Mouse (Mus musculus): ENCODE measurements around the gene Sept1. TPM values are rescaled to one million over a fixed set of nuclear protein-coding genes. Genes with fewer than 3 reads are reported as not detected.
A peak's percentile ranks its signal among the peaks of the same experiment; 100 is the strongest.

Gene Sept1
- polyA plus RNA-seq, 1 experiment from 2014 or later: 30.1 TPM

GRCm38 (mm10) chr7:127225147-127225995, 7.6 kb downstream of the Sept1 start:
- Histone ChIP-seq H3K36me3 (peaks cover 16% of the 10 kb centered on the region), H3K27me3 (replicated peaks) (no peaks in the 10 kb centered on the region), H3K9ac (no peak overlapping the region), H3K4me3 (no peak overlapping the region), H3K9me3 (no peaks in the 10 kb centered on the region), H3K4me2 (replicated peaks) (no peak overlapping the region), H3K4me1 (peaks cover 6% of the 10 kb centered on the region), H3K27ac (no peak overlapping the region)
- ATAC-seq (ENCODE audit: low FRiP score, low read depth): no peak
- WGBS: 90% methylated on average over 11 of the region's 11 CpGs

GRCm38 (mm10) chr7:127224616-127225015, 8.3 kb downstream of the Sept1 start:
- Histone ChIP-seq H3K4me2 (replicated peaks) (no peak overlapping the region), H3K27ac (no peak overlapping the region), H3K9ac (no peak overlapping the region), H3K36me3 (peaks cover 9% of the 10 kb centered on the region), H3K4me1 (no peaks in the 10 kb centered on the region), H3K27me3 (replicated peaks) (no peaks in the 10 kb centered on the region), H3K9me3 (no peaks in the 10 kb centered on the region), H3K4me3 (no peak overlapping the region)
- 93% methylated on average over 6 of the region's 6 CpGs for WGBS
- ATAC-seq (ENCODE audit: low FRiP score, low read depth): no peak

GRCm38 (mm10) chr7:127223515-127224478, 9.1 kb downstream of the Sept1 start:
- Histone ChIP-seq H3K9ac (no peak overlapping the region), H3K4me3 (no peak overlapping the region), H3K27ac (no peak overlapping the region), H3K9me3 (no peaks in the 10 kb centered on the region), H3K27me3 (replicated peaks) (no peaks in the 10 kb centered on the region), H3K4me2 (replicated peaks) (no peak overlapping the region), H3K36me3 (peaks cover 2% of the 10 kb centered on the region; the same call in 1 of the 2 replicates), H3K4me1 (no peaks in the 10 kb centered on the region)
- no peak for ATAC-seq (ENCODE audit: low FRiP score, low read depth)
- 90% methylated on average over 6 of the region's 6 CpGs for WGBS

GRCm38 (mm10) chr7:127223106-127223505, 9.8 kb downstream of the Sept1 start:
- H3K4me3 ChIP-seq: no peak overlapping the region
- WGBS: 97% methylated on average over 3 of the region's 3 CpGs
- H3K36me3 ChIP-seq: peaks cover 2% of the 10 kb centered on the region; the same call in 1 of the 2 replicates
- no peak overlapping the region for H3K4me2 ChIP-seq (replicated peaks)
- H3K27me3 ChIP-seq (replicated peaks): no peaks in the 10 kb centered on the region
- H3K27ac ChIP-seq: no peak overlapping the region
- H3K4me1 ChIP-seq: no peaks in the 10 kb centered on the region
- no peak overlapping the region for H3K9ac ChIP-seq
- no peak for ATAC-seq (ENCODE audit: low FRiP score, low read depth)
- H3K9me3 ChIP-seq: no peaks in the 10 kb centered on the region

- H3K27me3 ChIP-seq (replicated peaks): no peaks in the 10 kb centered on the region
- ATAC-seq (ENCODE audit: low FRiP score, low read depth): no peak
- H3K9ac ChIP-seq: no peak overlapping the region
- no peaks in the 10 kb centered on the region for H3K9me3 ChIP-seq
- 81% methylated on average over 6 of the region's 6 CpGs for WGBS
- no peaks in the 10 kb centered on the region for H3K4me1 ChIP-seq
- no peak overlapping the region for H3K27ac ChIP-seq
- no peak overlapping the region for H3K4me3 ChIP-seq
- no peak overlapping the region for H3K4me2 ChIP-seq (replicated peaks)
- peaks cover 2% of the 10 kb centered on the region; the same call in 1 of the 2 replicates for H3K36me3 ChIP-seq
Measured at GRCm38 (mm10) chr7:127220440-127220839, 12.5 kb downstream of the Sept1 start.

GRCm38 (mm10) chr7:127218670-127219069, 14.3 kb downstream of the Sept1 start:
- Histone ChIP-seq H3K4me1 (no peaks in the 10 kb centered on the region; the same call in 1 of the 2 replicates), H3K27me3 (replicated peaks) (0 out of 2 replicates have a peak, but pooled peaks cover 10% of the 10 kb centered on the region), H3K4me2 (replicated peaks) (no peak overlapping the region), H3K4me3 (no peak overlapping the region), H3K36me3 (peaks cover 2% of the 10 kb centered on the region; the same call in 1 of the 2 replicates), H3K9ac (no peak overlapping the region), H3K27ac (no peak overlapping the region), H3K9me3 (no peaks in the 10 kb centered on the region)
- 94% methylated on average over 4 of the region's 4 CpGs for WGBS
- no peak for ATAC-seq (ENCODE audit: low FRiP score, low read depth)

- ATAC-seq (ENCODE audit: low FRiP score, low read depth): no peak
- H3K27me3 ChIP-seq (replicated peaks): 0 out of 2 replicates have a peak, but pooled peaks cover 11% of the 10 kb centered on the region
- H3K4me1 ChIP-seq: no peaks in the 10 kb centered on the region; the same call in 1 of the 2 replicates
- H3K4me2 ChIP-seq (replicated peaks): no peak overlapping the region
- H3K36me3 ChIP-seq: no peaks in the 10 kb centered on the region; the same call in 1 of the 2 replicates
- no peak overlapping the region for H3K9ac ChIP-seq
- no peak overlapping the region for H3K27ac ChIP-seq
- WGBS: 77% methylated on average over 10 of the region's 10 CpGs
- H3K9me3 ChIP-seq: no peaks in the 10 kb centered on the region
- no peak overlapping the region for H3K4me3 ChIP-seq
Measured at GRCm38 (mm10) chr7:127217901-127218642, 14.9 kb downstream of the Sept1 start.

GRCm38 (mm10) chr7:127217475-127217874, 15.5 kb downstream of the Sept1 start:
- WGBS: 91% methylated on average over 6 of the region's 6 CpGs
- Histone ChIP-seq H3K4me2 (replicated peaks) (no peak overlapping the region), H3K9me3 (no peaks in the 10 kb centered on the region), H3K9ac (no peak overlapping the region), H3K27ac (no peak overlapping the region), H3K4me3 (no peak overlapping the region), H3K4me1 (no peaks in the 10 kb centered on the region; the same call in 1 of the 2 replicates), H3K27me3 (replicated peaks) (0 out of 2 replicates have a peak, but pooled peaks cover 13% of the 10 kb centered on the region), H3K36me3 (no peaks in the 10 kb centered on the region)
- ATAC-seq (ENCODE audit: low FRiP score, low read depth): no peak

- H3K4me2 ChIP-seq (replicated peaks): no peak overlapping the region
- no peak for ATAC-seq (ENCODE audit: low FRiP score, low read depth)
Measured at GRCm38 (mm10) chr7:127216307-127216706, 16.6 kb downstream of the Sept1 start.

GRCm38 (mm10) chr7:127214981-127215871, 17.7 kb downstream of the Sept1 start:
- no peak overlapping the region for H3K4me3 ChIP-seq
- no peaks in the 10 kb centered on the region for H3K9me3 ChIP-seq
- H3K36me3 ChIP-seq: no peaks in the 10 kb centered on the region
- H3K27ac ChIP-seq: no peak overlapping the region
- H3K4me1 ChIP-seq: no peaks in the 10 kb centered on the region; the same call in 1 of the 2 replicates
- H3K9ac ChIP-seq: peak overlapping the region; percentile 40; the same call in 1 of the 2 replicates
- peak overlapping the region; percentile 53 for H3K4me2 ChIP-seq (replicated peaks)
- 0 out of 2 replicates have a peak, but pooled peaks cover 13% of the 10 kb centered on the region for H3K27me3 ChIP-seq (replicated peaks)
- WGBS: 26% methylated on average over 33 of the region's 33 CpGs
- no peak for ATAC-seq (ENCODE audit: low FRiP score, low read depth)

More at GRCm38 (mm10) chr7:127216307-127216706, 16.6 kb downstream of the Sept1 start:
- Histone ChIP-seq H3K4me1 (no peaks in the 10 kb centered on the region; the same call in 1 of the 2 replicates), H3K27me3 (replicated peaks) (0 out of 2 replicates have a peak, but pooled peaks cover 13% of the 10 kb centered on the region), H3K9me3 (no peaks in the 10 kb centered on the region), H3K4me3 (no peak overlapping the region), H3K27ac (no peak overlapping the region), H3K36me3 (no peaks in the 10 kb centered on the region), H3K9ac (no peak overlapping the region)
- 90% methylated on average over 5 of the region's 5 CpGs for WGBS
